Mouse (Mus musculus): ENCODE measurements around the gene Gm9789.
"Not testable (repeated sequence)": the region's sequence is repeated elsewhere in the genome, so short reads cannot be mapped to it uniquely, and the experiment has no call there.

The Gm9789 gene

GRCm38 (mm10) chr16:89157652-89158051 is at the start of gene Gm9789:
Gene Gm9789, plus strand, starts transcription at chr16:89157952.
- no peak for DNase-seq (ENCODE audit: low spot score in 2 of 2)

GRCm38 (mm10) chr16:89140551-89140950 is 17.2 kb upstream of the Gm9789 start, which contains the start of gene Gm6358:
Gene Gm6358, plus strand, starts transcription at chr16:89140851.
- DNase-seq (ENCODE audit: low spot score in 2 of 2) = no peak

- no peak for DNase-seq (ENCODE audit: low spot score in 2 of 2)
Observed at GRCm38 (mm10) chr16:89150786-89151185, 7.0 kb upstream of the Gm9789 start, which contains the start of gene Gm10061. Gene Gm10061, plus strand, starts transcription at chr16:89151086.

GRCm38 (mm10) chr16:89169190-89169589 is 11.4 kb downstream of the Gm9789 start, which contains the start of gene Gm7735:
Gene Gm7735, plus strand, starts transcription at chr16:89169490.
- DNase-seq (ENCODE audit: low spot score in 2 of 2) = not testable (repeated sequence)

- no peak for DNase-seq (ENCODE audit: low spot score in 2 of 2)
Observed at GRCm38 (mm10) chr16:89174435-89174834, 16.7 kb downstream of the Gm9789 start, which contains the start of gene 1110057P08Rik. Gene 1110057P08Rik, plus strand, starts transcription at chr16:89174735.

GRCm38 (mm10) chr16:89188621-89189020 is 30.9 kb downstream of the Gm9789 start:
- DNase-seq (ENCODE audit: low spot score in 2 of 2) = no peak

GRCm38 (mm10) chr16:89205561-89205960 is 47.8 kb downstream of the Gm9789 start, which contains the start of gene Krtap20-2:
Gene Krtap20-2, plus strand, starts transcription at chr16:89205861.
- DNase-seq (ENCODE audit: low spot score in 2 of 2) = no peak
